Mouse (Mus musculus) lung, postnatal 25 days (tissue): ENCODE measurements around the gene Dimt1.
"Not testable (repeated sequence)": the region's sequence is repeated elsewhere in the genome, so short reads cannot be mapped to it uniquely, and the experiment has no call there.

ENCODE experiments used
- DNase-seq: peaks from one replicate; pipeline ENCODE4 v3.0.0; 2022; ENCODE audit warnings: low spot score

Gene Dimt1

DNA sequence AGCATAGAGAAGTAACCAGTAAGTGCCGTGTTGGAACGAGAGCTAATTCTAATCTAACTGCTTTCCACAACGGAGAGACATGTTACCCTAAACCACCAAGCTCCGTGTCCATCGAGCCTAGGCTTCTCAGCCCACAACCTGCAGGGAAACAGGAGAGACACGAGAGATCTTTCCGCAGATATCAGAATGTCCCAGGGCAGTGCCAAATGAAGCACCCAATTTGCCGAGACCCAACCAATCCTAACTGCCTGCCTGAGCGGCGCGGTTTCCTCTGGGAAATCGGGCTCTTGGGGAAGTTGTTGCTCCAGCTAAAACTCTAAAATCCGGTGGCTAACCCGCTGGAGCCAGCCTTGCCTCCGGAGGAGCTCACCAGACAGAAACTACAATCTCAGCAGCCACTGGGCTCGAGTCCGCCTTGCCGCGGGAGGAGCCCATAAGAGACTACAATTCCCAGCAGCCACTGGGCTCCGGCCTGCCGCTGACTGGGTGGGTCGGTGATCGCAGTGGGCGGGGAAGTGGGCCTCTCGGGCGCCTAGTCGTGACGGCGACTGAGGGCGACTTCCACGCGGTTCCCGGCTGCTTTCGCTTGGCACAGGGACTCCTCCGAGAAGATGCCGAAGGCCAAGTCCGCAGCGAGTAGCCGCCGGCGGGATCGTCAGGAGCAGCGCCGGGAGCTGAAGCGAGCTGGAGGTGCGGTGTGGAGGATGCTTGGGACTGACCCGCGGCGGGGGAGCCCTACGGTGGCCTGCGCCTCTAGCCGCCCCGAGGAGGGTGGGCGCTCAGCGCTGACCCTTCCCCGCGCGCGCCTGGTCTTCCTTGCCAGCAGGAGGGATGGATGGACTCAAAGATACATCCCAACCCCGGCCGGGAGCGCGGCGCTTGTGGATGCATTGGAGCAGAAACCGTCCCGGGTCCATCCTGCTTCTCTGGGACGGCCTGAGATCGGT is at the start of gene Dimt1:
Gene Dimt1 (plus strand): TSS at position 534 of the 947 bp plus-strand sequence.
- DNase-seq, result peak; percentile 97

DNA sequence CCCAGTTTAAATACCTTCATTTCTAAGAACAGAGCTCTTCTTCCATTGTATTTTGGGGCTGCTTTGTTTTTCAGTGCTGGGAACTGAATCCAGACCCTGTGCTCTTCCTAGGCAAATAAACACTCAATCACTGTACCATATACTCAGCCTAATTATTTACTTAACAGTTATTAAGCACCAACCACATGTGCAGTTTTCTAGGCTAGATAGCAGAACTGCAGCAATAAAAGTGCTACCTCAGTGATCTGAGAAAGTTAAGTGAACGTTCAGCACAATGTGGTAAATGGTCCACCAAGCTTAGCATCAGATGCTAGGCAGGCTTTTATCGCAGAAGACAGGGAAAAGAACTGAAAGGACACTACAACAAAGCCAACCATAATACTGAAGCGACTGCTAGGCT is 42.3 kb upstream of the Dimt1 start:
- DNase-seq, result no peak

DNA sequence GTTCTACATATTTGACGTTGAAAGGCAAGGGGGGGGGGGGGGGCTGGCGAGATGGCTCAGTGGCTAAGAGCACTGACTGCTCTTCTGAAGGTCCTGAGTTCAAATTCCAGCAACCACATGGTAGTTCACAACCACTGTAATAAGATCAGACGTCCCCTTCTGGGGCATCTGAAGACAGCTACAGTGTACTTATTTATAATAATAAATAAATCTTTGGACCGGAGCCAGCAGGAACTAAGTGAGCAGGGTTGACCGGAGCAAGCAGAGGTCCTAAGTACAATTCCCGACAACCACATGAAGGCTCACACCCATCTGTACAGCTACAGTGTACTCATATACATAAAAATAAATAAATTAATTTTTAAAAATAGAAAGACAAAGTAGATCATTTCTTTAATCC is 41.8 kb upstream of the Dimt1 start:
- not testable (repeated sequence) for DNase-seq

DNA sequence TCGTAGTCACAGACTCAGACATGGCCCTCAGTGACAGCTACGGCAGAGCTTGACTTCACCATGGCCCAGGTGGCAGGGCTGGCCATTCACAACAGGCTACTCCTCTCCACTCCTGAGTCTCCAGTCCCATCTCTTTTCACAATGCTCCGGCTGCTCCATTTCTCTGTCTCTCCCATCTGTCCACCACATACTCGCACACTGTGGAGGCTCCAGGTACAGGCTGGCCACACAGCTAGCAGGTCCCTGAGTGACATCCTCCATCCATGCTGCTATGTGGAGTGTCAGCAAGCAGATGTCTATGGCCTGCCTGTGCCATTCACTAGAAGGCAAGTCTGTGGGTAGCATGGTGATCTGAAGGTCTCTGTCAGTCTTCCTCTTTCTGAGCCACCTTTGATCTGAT is 39.7 kb upstream of the Dimt1 start:
- DNase-seq, result no peak

DNA sequence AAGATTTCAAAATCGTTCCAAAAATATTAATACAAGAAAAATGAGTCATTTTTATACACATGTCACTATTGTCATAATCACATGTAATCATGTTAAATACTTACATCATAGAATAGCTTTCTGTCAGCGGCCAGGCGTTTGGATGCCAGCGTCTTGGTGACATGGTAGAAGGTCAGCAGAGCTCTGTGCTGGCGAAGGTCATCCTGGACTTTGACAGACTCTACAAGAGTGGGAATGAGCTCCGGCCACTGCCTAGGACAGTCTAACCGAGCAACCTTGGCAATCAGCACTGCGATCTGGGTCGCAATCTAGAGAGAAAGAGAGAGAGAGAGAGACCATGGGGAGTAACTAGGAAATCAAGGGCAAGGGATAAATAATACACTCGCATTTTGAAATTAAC is 36.8 kb upstream of the Dimt1 start:
- no peak for DNase-seq

DNA sequence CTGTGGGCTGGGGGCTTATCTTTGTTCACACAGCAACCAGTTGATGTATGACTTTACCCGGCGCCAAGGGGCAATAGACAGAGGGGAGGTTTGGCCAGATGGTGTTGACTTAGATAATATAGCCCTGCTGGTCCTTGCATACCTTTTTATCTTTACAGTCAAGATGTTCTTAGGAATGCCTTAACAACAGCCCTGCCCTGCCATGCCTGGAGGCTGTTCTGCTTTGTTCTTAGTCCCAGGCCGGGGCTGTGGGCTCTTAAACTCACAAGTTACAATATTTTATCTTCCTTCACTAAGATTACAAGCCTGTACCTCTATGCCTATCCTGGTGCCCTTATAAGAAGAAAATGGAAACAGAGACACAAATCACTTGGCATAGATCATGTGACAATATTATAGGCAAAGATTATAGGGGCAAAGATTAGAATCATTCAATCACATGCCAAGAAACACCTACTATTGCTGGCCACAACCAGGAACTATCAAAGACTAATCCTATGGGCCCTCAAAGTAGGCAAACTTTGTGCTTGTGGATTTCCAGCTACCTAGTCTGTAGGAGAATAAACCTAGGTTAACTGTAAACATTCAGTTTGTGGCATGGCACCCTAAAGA is 33.7 kb upstream of the Dimt1 start:
- no peak for DNase-seq

DNA sequence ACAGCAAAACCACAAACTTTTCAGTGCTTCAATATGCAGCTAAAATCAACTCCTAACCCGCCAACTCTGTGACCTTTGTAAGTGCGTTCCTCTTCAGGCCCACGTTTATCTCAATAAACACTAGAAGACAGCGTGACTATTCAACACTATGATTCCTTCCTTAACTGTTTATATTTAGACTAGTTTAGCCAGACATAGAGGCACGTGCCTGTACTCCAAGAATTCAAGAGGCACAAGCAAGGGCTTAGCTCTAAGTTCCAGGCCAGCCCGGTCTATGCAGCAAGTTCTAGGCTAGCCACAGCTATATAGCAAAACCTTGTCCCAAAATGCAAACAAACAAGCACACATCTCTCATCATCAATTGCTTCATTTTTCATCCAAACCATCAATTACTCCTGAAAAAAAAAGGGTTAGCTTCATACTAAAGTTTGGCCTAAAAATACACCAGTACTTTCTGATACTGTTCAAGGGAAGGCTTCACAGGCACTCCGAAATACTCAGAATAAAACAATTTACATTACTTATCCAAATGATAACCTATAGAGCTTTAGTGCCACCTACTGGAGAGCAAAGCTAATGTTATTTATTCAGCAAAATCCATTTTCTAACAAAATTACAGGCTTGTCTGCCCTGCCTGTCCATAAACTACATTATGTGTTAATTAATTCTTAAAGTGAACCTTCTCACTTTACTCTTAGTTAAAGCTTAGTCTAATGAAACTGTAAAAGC is 28.4 kb upstream of the Dimt1 start:
- peak; percentile 31 for DNase-seq

DNA sequence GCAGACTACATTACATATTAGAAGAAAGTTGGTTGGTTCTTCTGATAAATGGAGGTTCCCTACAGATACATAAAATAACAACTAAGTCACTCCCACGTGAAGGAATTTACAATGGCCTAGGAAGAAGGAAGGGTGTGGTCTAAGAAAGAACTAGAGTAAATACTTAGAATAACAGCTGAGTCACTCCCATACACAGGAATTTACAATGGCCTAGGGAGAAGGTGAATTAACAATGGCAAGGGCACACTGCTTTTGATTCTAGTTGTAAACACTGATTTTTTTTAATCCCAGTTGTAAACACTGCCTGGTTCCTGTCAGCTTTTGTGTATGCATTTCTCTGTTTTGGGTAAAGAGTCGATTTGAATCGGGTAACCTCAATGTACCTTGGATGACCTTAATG is 21.0 kb upstream of the Dimt1 start:
- not testable (repeated sequence) for DNase-seq

DNA sequence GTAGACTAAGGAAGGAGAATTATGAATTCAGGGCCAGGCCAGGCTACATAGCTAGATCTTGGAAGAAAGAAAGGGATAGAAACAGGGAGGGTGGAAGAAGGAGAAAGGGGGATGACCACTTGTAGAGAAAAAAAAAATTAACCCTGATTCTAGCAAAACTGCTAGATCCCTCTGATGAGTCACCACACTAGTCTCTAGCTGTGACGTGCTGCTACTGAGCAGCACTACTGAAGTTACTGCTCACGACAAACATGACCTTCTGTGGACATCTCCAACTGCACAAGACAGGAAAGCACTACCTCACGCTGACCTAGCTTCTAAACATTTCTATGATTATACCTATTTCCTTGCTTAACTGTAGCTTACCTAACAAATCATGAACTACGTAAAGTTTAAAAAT is 18.6 kb upstream of the Dimt1 start:
- DNase-seq, result no peak

DNA sequence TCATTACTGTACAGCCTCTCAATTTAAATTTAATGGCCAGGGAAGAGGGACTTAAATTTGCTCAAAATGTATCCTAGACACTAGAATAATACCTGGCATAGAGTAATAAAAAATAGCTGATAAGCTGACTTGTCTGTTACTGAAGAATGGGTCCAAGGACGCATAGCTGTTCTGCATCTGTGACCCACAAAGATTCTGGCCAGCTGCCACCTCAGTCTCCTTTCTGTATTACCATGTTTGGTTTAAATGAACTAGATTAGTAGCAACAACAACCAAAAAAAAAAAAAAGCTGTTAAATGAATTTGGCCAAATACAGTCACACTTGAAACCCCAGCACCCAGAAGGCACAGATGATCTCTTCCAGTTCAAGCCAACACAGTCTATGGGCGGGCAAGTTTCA is 17.7 kb upstream of the Dimt1 start:
- DNase-seq, result peak; percentile 3

DNA sequence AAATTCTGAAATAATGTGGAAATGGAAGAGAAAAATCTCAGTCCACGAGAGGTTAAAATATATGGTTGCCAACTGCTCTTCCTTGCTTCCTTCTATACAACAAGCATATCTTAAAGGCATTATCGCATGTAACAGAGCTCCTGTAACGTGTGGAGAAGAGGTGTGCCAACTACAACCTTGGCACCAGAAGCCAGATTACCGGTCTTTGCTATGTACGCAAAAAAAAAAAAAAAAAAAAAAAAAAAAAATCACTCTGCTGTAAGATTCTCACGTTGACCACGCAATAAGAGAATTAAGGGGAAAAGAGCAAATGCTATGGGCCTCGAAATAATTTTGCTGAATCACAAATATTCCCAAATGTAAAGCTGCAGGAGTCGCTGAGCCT is 11.1 kb upstream of the Dimt1 start:
- DNase-seq, result no peak

DNA sequence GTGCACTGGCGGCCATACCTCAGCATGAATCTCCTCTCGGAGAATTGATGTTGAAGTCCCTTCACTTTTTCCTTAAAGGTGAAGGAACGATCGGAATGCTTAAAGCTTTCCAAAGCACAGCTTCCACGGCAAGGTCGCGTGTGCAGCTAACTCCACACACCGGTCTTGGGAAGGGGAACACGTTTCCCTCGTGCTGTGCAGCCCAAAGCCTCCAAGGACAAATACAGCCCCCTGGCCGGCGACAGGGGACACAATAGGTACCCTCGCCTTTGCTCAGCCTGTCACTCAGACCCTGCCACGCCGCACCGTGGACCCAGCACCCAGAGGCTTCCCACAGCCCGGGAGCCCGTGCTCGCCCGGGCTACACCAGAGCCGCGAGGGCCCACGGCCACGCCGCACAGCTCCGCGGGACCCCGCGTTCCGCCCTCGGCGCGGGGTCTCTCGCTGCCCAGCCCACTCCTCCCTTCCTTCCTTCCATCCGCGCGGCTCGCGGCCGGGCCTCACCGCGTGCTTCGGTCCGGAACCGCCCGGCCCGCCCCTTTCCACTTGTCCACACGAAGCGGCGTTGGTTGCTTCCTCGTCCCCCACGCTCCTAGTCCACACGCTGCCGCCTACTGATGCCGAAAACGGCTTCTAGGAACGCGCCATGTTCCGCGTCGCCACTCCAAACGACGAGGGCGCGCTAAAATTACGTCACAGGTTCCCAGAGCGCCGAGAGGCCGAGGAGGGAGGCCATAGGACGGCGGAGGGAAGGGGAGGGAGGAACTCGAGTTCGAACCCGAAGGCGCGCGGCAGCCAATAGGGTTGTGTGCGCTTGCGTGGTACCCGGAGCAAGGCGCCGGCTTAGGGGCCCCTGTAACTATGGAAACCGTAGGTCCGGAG is 10.4 kb upstream of the Dimt1 start, which contains the start of gene Ipo11:
Gene Ipo11 (minus strand): TSS at position 703 of the 882 bp plus-strand sequence.
- DNase-seq, result peak; percentile 89

DNA sequence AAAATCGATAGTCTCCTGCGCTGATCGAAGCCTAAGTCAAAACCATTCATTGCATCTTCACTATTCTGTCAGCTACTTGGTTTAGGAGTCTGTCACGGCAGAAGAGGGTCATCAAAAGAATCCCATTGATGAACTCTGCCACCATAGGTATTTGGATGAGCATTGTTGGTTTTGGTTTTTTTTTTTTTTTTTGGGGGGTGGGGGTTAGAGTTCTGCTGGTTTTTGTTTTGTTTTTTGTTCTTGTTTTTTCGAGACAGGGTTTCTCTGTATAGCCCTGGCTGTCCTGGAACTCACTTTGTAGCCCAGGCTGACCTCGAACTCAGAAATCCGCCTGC is 9.8 kb upstream of the Dimt1 start:
- DNase-seq, result no peak

DNA sequence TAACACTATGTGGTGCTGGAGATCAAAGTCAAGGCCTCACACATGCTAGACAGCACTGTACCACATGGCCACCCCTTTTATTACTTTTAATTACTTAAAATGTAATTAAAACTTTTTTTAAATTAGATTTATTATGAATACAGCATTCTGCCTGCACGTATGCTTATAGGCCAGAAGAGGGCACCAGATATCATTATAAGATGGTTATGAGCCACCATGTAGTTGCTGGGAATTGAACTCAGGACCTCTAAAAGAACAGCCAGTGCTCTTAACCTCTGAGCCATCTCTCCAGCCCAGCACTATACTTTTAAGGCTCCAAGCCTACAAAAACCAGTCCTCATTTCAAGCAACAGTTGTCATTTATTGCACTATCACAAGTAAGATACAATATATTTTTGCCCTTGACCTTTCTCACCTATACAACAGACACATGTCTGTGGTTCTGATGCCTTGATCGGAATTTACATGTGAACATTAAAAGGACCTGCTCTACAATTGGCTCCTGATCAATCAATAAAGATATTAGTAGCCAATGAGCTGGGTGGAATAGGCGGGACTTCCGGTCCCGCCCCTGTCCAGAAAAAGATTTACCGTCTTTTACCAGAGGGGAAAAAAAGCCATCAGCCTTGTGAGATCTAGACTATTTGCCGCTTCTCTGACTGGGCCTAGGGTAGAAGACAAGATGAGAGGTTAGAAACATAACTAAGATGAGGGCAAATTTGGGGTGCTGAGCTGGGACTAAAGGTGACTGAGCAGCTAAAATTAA is 5.5 kb upstream of the Dimt1 start:
- peak; percentile 7 for DNase-seq

DNA sequence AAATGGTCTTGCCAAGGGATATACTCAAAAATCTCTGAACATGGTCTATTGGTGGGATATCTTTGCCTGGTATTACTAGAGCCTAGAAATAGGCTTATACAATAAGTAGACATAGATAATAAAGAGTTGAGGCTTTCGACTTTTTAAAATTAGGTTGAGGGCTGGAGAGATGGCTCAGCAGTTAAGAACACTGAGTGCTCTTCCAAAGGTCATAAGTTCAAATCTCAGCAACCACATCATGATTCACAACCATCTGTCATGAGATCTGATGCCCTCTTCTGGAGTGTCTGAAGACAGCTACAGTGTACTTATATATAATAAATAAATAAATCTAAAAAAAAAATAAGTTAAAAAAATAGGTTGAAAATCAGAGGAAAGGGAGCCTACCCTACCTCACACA is 4.2 kb upstream of the Dimt1 start:
- no peak for DNase-seq

DNA sequence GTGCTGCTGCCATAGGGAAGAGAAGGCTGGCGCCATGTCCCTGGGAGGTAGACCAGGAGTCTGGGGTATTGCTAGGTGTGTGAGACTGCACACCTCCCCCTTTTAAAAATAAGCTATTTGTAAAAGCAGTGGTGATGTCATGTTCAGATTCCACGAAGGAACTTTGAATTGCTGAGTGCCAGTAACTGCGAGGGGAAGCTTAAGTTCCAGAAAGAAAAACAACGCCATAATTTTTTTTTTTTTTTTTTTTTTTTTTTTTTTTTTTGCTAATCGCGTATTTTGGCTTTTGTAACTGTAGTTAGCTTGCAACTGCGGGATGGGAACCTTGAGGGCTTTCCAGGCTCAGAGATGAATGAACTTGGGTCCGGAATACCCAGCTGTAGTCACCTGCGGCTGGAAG is 1.4 kb upstream of the Dimt1 start:
- no peak for DNase-seq

DNA sequence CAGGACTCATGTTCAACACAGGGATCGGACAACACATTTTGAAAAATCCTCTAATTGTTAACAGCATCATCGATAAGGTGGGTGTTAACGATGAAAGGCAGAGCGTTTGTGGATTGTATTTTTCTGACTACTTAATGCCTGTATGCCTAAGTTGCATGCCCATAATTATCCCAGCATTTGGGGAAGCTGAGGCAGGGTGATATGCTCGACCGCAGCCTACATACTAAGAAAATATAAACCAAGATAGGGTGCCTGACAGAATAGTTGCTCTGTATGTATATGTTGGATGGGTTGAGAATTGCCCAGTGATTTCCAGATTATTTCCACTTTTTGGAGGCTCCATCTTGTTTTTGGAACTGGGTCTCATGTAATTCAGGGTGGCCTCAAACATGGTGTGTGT is 656 bp downstream of the Dimt1 start:
- DNase-seq, result no peak

DNA sequence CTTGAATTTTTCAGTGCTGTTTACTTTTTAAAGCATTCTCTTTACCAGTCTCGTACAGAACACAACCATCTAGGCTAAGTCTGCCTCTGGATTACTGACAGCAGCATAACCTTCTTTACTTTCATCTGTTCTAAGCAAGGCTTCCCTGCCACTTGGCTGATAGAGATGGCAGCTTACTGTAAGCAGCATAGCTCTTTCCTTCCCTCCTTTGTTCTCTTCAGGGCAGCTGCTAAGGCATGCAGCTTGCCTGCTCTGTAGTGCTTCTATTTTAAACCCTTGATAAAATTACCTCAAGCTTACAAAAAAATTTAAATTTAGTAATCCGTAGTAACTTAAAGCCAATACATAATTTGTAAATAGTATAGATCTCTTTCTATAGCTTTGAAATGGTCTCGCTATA is 8.0 kb downstream of the Dimt1 start:
- no peak for DNase-seq

DNA sequence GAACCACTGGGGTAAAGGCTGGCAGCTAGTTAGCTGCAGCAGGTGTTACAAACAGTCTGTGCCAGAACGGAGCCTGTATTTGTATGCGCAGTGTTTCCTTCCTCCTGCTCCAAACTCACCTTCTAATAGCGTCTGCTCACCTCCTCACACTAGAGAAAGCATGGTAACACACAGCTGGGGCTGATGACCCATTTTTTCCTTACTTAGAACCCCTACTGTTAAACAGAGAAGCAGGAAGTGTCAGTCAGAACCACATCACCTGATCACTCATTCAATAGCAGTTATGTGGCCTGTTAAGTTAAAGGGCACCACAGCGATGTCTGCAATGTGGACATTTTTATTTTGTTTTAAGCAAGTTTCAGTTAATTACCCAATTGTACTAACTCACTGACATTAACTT is 10.6 kb downstream of the Dimt1 start:
- DNase-seq, result no peak

DNA sequence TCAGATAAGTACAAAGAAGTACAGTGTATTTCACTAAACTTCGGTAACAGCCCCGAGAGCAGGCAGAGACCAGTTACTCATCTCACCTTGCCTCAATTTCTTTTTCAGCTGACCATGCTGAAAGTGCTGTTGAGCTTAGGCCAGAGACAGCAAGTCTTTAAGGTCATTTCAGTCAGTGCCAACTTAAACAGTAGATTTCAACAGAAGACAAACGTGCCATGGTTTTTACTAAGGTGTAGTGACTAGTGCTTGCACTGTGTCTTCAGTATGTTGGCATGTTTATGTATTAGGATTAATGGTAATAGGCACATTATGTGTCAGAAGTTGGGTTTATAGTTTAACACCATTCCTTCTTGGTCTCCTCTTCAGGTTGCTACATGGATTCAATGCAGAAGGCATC is 11.4 kb downstream of the Dimt1 start:
- DNase-seq, result no peak

DNA sequence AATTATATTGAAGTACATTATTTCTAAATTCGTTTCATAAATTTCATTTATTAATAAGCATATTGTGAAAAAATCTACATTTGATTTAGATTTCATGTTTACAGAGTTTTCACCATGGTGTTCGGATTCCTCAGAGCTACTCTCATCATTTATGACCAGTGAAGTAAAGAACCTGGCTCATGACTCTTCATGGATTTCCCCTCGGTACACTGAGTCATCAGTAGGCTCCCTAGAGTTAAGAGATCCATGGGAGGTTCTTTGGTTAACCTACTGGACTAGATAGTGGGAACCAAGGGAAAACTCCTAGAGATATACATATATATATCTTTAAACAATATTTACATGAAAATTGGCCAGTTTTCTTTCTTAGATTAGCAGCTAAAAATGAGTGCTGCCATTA is 13.6 kb downstream of the Dimt1 start:
- DNase-seq, result no peak
